Mouse (Mus musculus) heart, embryonic 11.5 days (tissue): ENCODE data around the gene Vmn1r142. TPM values are rescaled to one million over a fixed set of nuclear protein-coding genes. Genes with fewer than 3 reads are reported as not detected.
"Not testable (repeated sequence)": the region's sequence is repeated elsewhere in the genome, so short reads cannot be mapped to it uniquely, and the experiment has no call there.

Experiments
- ATAC-seq: fragments of 200-750 bp; cut with Nextera tagmentation; replicated peaks from 2 replicates; pipeline ENCODE4 v1.8.0; 2017; ENCODE audit warnings: moderate library complexity; ENCODE audit not compliant: insufficient number of reproducible peaks, low FRiP score, low TSS enrichment
- H3K27ac ChIP-seq: fragments of 300-500 bp; sonication (generic); 2 replicates; pipeline ENCODE4 v1.5.1; 2014; ENCODE audit warnings: mild to moderate bottlenecking, low read depth, low read length
- H3K27me3 ChIP-seq: fragments of 300-500 bp; sonication (generic); 2 replicates; pipeline ENCODE4 v1.6.1; 2014; ENCODE audit warnings: mild to moderate bottlenecking, low read length, mixed read lengths; ENCODE audit not compliant: control insufficient read depth, insufficient read depth
- H3K36me3 ChIP-seq: fragments of 300-500 bp; sonication (generic); 2 replicates; pipeline ENCODE4 v1.6.1; 2014; ENCODE audit warnings: mild to moderate bottlenecking, low read length, moderate library complexity, mixed read lengths; ENCODE audit not compliant: control insufficient read depth, insufficient read depth
- H3K4me1 ChIP-seq: fragments of 300-500 bp; sonication (generic); 2 replicates; pipeline ENCODE4 v1.6.1; 2014; ENCODE audit warnings: low read length; ENCODE audit not compliant: control insufficient read depth, insufficient read depth
- H3K4me2 ChIP-seq: fragments of 300-500 bp; sonication (generic); 2 replicates; pipeline ENCODE4 v1.6.1; 2014; ENCODE audit warnings: mild to moderate bottlenecking, moderate library complexity
- H3K4me3 ChIP-seq: fragments of 300-500 bp; sonication (generic); 2 replicates; pipeline ENCODE4 v1.5.1; 2014; ENCODE audit warnings: low read depth, low read length
- H3K9ac ChIP-seq: fragments of 300-500 bp; sonication (generic); 2 replicates; pipeline ENCODE4 v1.6.1; 2014; ENCODE audit warnings: mild to moderate bottlenecking, low read depth, low read length, moderate library complexity
- H3K9me3 ChIP-seq: fragments of 300-500 bp; sonication (generic); replicated peaks from 2 replicates; pipeline ENCODE4 v1.6.1; 2016; ENCODE audit warnings: low read length; ENCODE audit not compliant: control insufficient read depth
- WGBS: fragments of 180-500 bp; shearing (Covaris S2); extraction: QIAGEN DNeasy Blood & Tissue Kit; methylation state at CpG from one replicate; pipeline ENCODE4 v1.1.7; 2014; ENCODE audit not compliant: insufficient replicate concordance; 5-methylcytosine and 5-hydroxymethylcytosine counted together
- polyA plus RNA-seq: library from polyadenylated mRNA; unstranded; fragments of >200 nt; fragmentation: Nextera tagmentation; extraction: Ambion mirVana; gene quantifications from 2 replicates; pipeline ENCODE4 v1.2.1, GENCODE M21; 2014

Gene Vmn1r142
- not detected in 2 replicates for polyA plus RNA-seq

DNA sequence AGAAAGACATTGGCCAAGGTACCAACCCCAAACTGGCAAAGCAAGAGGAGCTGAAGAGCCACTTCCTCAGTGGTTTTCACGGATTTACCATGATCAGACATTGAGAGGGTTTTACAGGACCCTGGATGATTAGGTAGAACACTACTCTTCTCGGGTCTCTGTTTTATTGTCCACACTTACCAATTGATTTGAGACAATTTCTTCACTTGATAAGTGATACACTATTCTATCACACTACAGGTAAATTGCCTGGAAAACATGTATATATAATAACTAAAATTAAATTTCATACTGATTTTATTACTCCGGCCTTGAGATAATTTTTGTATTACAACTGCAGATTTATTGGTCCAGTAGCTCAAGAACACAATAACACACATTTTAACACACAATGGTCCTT lies at the start of gene Vmn1r142:
TSS of gene Vmn1r142 (minus strand) at position 101 of the 400 bp plus-strand sequence.
- ATAC-seq, H3K27ac ChIP-seq, H3K4me1 ChIP-seq, H3K27me3 ChIP-seq, H3K9ac ChIP-seq, H3K4me2 ChIP-seq, H3K36me3 ChIP-seq, H3K4me3 ChIP-seq, H3K9me3 ChIP-seq: not testable (repeated sequence)
- no CpG with 5 or more reads among the region's 3 CpGs for WGBS

DNA sequence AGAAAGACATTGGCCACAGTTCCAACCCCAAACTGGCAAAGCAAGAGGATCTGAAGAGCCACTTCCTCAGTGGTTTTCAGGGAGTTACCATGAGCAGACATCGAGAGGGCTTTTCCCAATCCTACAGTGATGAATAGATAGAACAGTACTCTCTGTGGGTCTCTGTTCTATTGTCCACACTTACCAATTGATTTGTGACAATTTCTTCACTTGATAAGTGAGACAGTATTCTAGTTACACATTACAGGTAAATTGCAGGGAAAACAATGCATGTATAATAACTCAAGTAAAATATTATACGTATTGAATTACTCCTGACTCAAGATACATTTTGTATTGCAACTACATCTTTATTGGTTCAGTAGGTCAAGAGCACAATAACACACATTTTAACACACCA lies 37.3 kb upstream of the Vmn1r142 start, which contains the start of gene Gm8653:
TSS of gene Gm8653 (minus strand) at position 101 of the 400 bp plus-strand sequence.
- not testable (repeated sequence) for H3K4me2 ChIP-seq, ATAC-seq, H3K36me3 ChIP-seq, H3K4me3 ChIP-seq, H3K27me3 ChIP-seq, H3K9ac ChIP-seq, H3K4me1 ChIP-seq, H3K9me3 ChIP-seq, H3K27ac ChIP-seq
- no CpG with 5 or more reads among the region's 2 CpGs for WGBS

DNA sequence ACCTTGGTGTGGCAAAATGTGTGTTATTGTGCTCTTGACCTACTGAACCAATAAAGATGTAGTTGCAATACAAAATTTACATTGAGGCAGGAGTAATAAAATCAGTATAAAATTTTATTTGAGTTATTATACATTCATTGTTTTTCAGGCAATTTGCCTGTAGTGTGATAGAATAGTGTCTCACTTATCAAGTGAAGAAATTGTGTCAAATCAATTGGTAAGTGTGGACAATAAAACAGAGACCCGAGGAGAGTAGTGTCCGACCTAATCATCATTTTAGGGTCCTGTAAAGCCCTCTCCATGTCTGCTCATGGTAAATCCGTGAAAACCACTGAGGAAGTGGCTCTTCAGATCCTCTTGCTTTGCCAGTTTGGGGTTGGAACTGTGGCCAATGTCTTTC lies 25.2 kb upstream of the Vmn1r142 start, which contains the start of gene Vmn1r143:
TSS of gene Vmn1r143 (plus strand) at position 301 of the 400 bp plus-strand sequence.
- not testable (repeated sequence) for H3K4me1 ChIP-seq, H3K9ac ChIP-seq, H3K27me3 ChIP-seq, ATAC-seq, H3K9me3 ChIP-seq, H3K36me3 ChIP-seq, H3K4me3 ChIP-seq, H3K27ac ChIP-seq, H3K4me2 ChIP-seq
- WGBS: no CpG with 5 or more reads among the region's 3 CpGs

DNA sequence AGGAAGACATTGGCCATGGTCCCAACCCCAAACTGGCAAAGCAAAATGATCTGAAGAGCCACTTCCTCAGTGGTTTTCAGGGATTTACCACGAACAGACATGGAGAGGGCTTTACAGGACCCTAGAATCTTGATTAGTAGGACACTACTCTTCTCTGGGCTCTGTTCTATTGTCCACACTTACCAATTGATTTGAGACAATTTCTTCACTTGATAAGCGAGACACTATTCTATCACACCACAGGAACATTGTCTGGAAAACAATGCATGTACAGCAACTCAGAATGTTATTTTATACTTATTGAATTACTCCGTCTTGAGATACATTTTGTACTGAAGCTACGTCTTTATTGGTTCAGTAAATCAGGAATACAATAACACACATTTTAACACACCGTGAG lies 29.2 kb downstream of the Vmn1r142 start, which contains the start of gene Gm10666:
TSS of gene Gm10666 (minus strand) at position 101 of the 400 bp plus-strand sequence.
- not testable (repeated sequence) for H3K4me3 ChIP-seq, H3K27ac ChIP-seq, H3K4me2 ChIP-seq, H3K27me3 ChIP-seq, H3K9ac ChIP-seq, H3K9me3 ChIP-seq, H3K4me1 ChIP-seq, ATAC-seq, H3K36me3 ChIP-seq
- WGBS: no CpG with 5 or more reads among the region's 5 CpGs

DNA sequence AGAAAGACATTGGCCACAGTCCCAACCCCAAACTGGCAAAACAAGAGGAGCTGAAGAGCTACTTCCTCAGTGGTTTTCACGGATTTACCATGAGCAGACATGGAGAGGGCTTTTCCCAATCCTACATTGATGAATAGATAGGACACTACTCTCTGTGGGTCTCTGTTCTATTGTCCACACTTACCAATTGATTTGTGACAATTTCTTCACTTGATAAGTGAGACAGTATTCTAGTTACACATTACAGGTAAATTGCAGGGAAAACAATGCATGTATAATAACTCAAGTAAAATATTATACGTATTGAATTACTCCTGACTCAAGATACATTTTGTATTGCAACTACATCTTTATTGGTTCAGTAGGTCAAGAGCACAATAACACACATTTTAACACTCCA lies 45.7 kb downstream of the Vmn1r142 start, which contains the start of gene Gm16451:
TSS of gene Gm16451 (minus strand) at position 101 of the 400 bp plus-strand sequence.
- ATAC-seq, H3K4me3 ChIP-seq, H3K27me3 ChIP-seq, H3K4me1 ChIP-seq, H3K4me2 ChIP-seq, H3K9me3 ChIP-seq, H3K9ac ChIP-seq, H3K36me3 ChIP-seq, H3K27ac ChIP-seq: not testable (repeated sequence)
- no CpG with 5 or more reads among the region's 2 CpGs for WGBS

Other genes with a start within 250 kb of the Vmn1r142 start
- not detected in 2 replicates for gene Gm5891, start 242.7 kb downstream of the Vmn1r142 start, polyA plus RNA-seq
- not detected in 2 replicates for gene Vmn1r137, start 169.4 kb downstream of the Vmn1r142 start, polyA plus RNA-seq
- gene Vmn1r138, start 135.1 kb downstream of the Vmn1r142 start, polyA plus RNA-seq: not detected in 2 replicates
- not detected in 2 replicates for gene Gm6176, start 107.7 kb downstream of the Vmn1r142 start, polyA plus RNA-seq
- gene Vmn1r139, start 95.0 kb downstream of the Vmn1r142 start, polyA plus RNA-seq: not detected in 2 replicates
- not detected in 2 replicates for gene Gm16451, start 45.8 kb downstream of the Vmn1r142 start, polyA plus RNA-seq
- gene Gm10666, start 29.3 kb downstream of the Vmn1r142 start, polyA plus RNA-seq: not detected in 2 replicates
- not detected in 2 replicates for gene Vmn1r143, start 25.3 kb upstream of the Vmn1r142 start, polyA plus RNA-seq
- gene Gm8653, start 37.2 kb upstream of the Vmn1r142 start, polyA plus RNA-seq: not detected in 2 replicates
- gene Gm8453, start 65.4 kb upstream of the Vmn1r142 start, polyA plus RNA-seq: not detected in 2 replicates
- gene Gm4187, start 165.7 kb upstream of the Vmn1r142 start, polyA plus RNA-seq: not detected in 2 replicates
- gene Gm8660, start 207.0 kb upstream of the Vmn1r142 start, polyA plus RNA-seq: not detected in 2 replicates
- gene Vmn1r148, start 249.5 kb upstream of the Vmn1r142 start, polyA plus RNA-seq: not detected in 2 replicates